Mouse (Mus musculus): ENCODE results near the gene Mttp. TPM values are rescaled to one million over a fixed set of nuclear protein-coding genes. Genes with fewer than 3 reads are reported as not detected.
A peak's percentile ranks its signal among the peaks of the same experiment; 100 is the strongest.

Gene Mttp
- polyA plus RNA-seq, 1 experiment from 2014 or later, result 6.8 TPM

DNA sequence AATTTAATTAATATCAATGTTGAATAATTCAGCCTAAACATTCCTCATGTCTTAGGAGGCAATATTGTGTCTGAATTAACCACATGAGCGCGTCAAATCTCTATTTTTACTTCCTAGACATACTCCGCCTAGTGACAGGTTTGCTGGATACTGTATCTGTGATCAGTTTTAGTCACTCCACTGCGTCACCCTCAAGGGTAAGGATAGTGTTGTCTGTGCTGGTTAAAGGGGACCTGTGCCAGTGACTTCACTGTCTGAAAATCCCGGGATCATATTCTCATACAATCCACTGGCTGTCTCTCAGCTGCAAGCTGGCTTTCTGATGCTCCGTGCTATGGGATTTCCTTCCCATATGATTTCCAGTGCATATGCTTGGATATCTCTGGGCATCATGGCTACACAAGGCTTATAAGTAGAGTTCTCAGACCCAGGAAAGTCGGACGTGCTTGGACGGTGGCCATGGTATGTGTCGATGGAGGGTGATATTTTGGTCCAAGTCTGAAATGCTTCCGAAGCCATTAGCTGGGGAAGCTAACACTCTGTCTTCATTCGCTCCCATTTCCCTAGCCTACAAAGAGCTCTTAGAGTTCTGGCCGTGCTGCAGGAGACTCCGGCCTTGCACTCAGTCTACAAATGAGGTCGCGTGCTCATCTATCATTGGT, 25.2 kb downstream of the Mttp start:
- ATAC-seq (ENCODE audit: insufficient read depth) (no peak), DNase-seq (peak; percentile 45)
- Histone ChIP-seq H3K27ac (ENCODE audit: low read depth) (no peak overlapping the region; the same call in 1 of the 2 replicates), H3K4me3 (ENCODE audit: low read depth, low read length) (no peak overlapping the region), H3K36me3 (ENCODE audit: insufficient read depth) (no peaks in the 10 kb centered on the region), H3K9ac (no peak overlapping the region), H3K9me3 (ENCODE audit: low read depth, low read length) (no peaks in the 10 kb centered on the region), H3K27me3 (ENCODE audit: insufficient read depth, low read length) (no peaks in the 10 kb centered on the region), H3K4me2 (no peak overlapping the region), H3K4me1 (ENCODE audit: insufficient read depth) (no peaks in the 10 kb centered on the region)
- WGBS, result 78% methylated on average over 16 of the region's 16 CpGs
- no peak for TF ChIP-seq CTCF (IDR thresholded peaks at IDR 0.05; ENCODE audit: low read depth)

GRCm38 (mm10) chr3:138118831-138119230, 25.9 kb downstream of the Mttp start:
- no peak for TF ChIP-seq CTCF (IDR thresholded peaks at IDR 0.05; ENCODE audit: low read depth)
- H3K27ac ChIP-seq (ENCODE audit: low read depth), result no peak overlapping the region

GRCm38 (mm10) chr3:138118392-138118791, 26.4 kb downstream of the Mttp start:
- no peaks in the 10 kb centered on the region for H3K36me3 ChIP-seq (ENCODE audit: insufficient read depth)
- no peak for TF ChIP-seq CTCF (IDR thresholded peaks at IDR 0.05; ENCODE audit: low read depth)
- no peaks in the 10 kb centered on the region for H3K27me3 ChIP-seq (ENCODE audit: insufficient read depth, low read length)
- H3K9me3 ChIP-seq (ENCODE audit: low read depth, low read length), result no peaks in the 10 kb centered on the region
- ATAC-seq (ENCODE audit: insufficient read depth) (no peak), DNase-seq (no peak)
- H3K4me2 ChIP-seq, result no peak overlapping the region
- no peak overlapping the region for H3K4me3 ChIP-seq (ENCODE audit: low read depth, low read length)
- WGBS, result 61% methylated on average over 6 of the region's 6 CpGs
- H3K27ac ChIP-seq (ENCODE audit: low read depth), result no peak overlapping the region
- H3K4me1 ChIP-seq (ENCODE audit: insufficient read depth), result no peaks in the 10 kb centered on the region
- no peak overlapping the region for H3K9ac ChIP-seq

More at GRCm38 (mm10) chr3:138118831-138119230, 25.9 kb downstream of the Mttp start:
- Histone ChIP-seq H3K4me3 (ENCODE audit: low read depth, low read length) (no peak overlapping the region), H3K36me3 (ENCODE audit: insufficient read depth) (no peaks in the 10 kb centered on the region), H3K4me2 (no peak overlapping the region), H3K27me3 (ENCODE audit: insufficient read depth, low read length) (no peaks in the 10 kb centered on the region), H3K9ac (no peak overlapping the region), H3K4me1 (ENCODE audit: insufficient read depth) (no peaks in the 10 kb centered on the region), H3K9me3 (ENCODE audit: low read depth, low read length) (no peaks in the 10 kb centered on the region)
- DNase-seq, result no peak
- peak; percentile 65; the same call in 1 of the 2 replicates for ATAC-seq (ENCODE audit: insufficient read depth)
- WGBS, result 62% methylated on average over 14 of the region's 14 CpGs

GRCm38 (mm10) chr3:138116871-138117270, 27.9 kb downstream of the Mttp start:
- Histone ChIP-seq H3K4me3 (ENCODE audit: low read depth, low read length) (no peak overlapping the region), H3K9ac (no peak overlapping the region), H3K4me2 (no peak overlapping the region), H3K36me3 (ENCODE audit: insufficient read depth) (no peaks in the 10 kb centered on the region), H3K4me1 (ENCODE audit: insufficient read depth) (no peaks in the 10 kb centered on the region), H3K27ac (ENCODE audit: low read depth) (no peak overlapping the region), H3K9me3 (ENCODE audit: low read depth, low read length) (no peaks in the 10 kb centered on the region), H3K27me3 (ENCODE audit: insufficient read depth, low read length) (no peaks in the 10 kb centered on the region)
- DNase-seq (no peak), ATAC-seq (ENCODE audit: insufficient read depth) (no peak)
- no peak for TF ChIP-seq CTCF (IDR thresholded peaks at IDR 0.05; ENCODE audit: low read depth)
- 83% methylated on average over 4 of the region's 4 CpGs for WGBS

DNA sequence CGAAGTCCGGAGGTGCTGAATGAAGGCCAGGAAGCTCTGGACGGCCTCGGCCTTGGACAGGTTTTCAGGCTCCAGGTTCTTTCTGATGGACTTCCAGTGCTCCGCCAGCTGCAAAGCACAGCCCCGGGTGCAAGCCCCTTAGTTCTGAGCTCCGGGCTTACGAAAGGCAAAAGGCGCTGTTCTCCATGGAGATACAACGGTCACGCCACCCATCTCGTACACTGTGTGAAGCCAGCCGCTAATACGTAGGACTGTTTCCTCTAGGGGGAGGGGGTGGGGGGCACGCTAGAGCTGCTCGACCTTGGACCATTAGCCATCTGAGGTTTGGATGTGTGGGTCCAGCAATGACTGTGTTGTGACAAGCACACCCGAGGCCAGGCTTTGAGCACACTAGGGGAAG, 30.7 kb downstream of the Mttp start:
- Histone ChIP-seq H3K4me3 (ENCODE audit: low read depth, low read length) (no peak overlapping the region), H3K4me1 (ENCODE audit: insufficient read depth) (no peaks in the 10 kb centered on the region), H3K27ac (ENCODE audit: low read depth) (no peak overlapping the region), H3K4me2 (no peak overlapping the region), H3K9ac (no peak overlapping the region), H3K27me3 (ENCODE audit: insufficient read depth, low read length) (no peaks in the 10 kb centered on the region), H3K36me3 (ENCODE audit: insufficient read depth) (no peaks in the 10 kb centered on the region), H3K9me3 (ENCODE audit: low read depth, low read length) (no peaks in the 10 kb centered on the region)
- no peak for ATAC-seq (ENCODE audit: insufficient read depth)
- no peak for DNase-seq
- 76% methylated on average over 17 of the region's 17 CpGs for WGBS
- no peak for TF ChIP-seq CTCF (IDR thresholded peaks at IDR 0.05; ENCODE audit: low read depth)

GRCm38 (mm10) chr3:138110910-138111782, 33.6 kb downstream of the Mttp start:
- no peak overlapping the region for H3K9ac ChIP-seq
- no peak for TF ChIP-seq CTCF (IDR thresholded peaks at IDR 0.05; ENCODE audit: low read depth)
- 86% methylated on average over 19 of the region's 19 CpGs for WGBS
- no peak overlapping the region for H3K27ac ChIP-seq (ENCODE audit: low read depth)
- no peak overlapping the region for H3K4me2 ChIP-seq
- no peaks in the 10 kb centered on the region for H3K36me3 ChIP-seq (ENCODE audit: insufficient read depth)
- no peaks in the 10 kb centered on the region for H3K27me3 ChIP-seq (ENCODE audit: insufficient read depth, low read length)
- DNase-seq, result no peak
- ATAC-seq (ENCODE audit: insufficient read depth), result no peak; the same call in 1 of the 2 replicates
- no peak overlapping the region for H3K4me3 ChIP-seq (ENCODE audit: low read depth, low read length)
- H3K4me1 ChIP-seq (ENCODE audit: insufficient read depth), result no peaks in the 10 kb centered on the region
- H3K9me3 ChIP-seq (ENCODE audit: low read depth, low read length), result no peaks in the 10 kb centered on the region

DNA sequence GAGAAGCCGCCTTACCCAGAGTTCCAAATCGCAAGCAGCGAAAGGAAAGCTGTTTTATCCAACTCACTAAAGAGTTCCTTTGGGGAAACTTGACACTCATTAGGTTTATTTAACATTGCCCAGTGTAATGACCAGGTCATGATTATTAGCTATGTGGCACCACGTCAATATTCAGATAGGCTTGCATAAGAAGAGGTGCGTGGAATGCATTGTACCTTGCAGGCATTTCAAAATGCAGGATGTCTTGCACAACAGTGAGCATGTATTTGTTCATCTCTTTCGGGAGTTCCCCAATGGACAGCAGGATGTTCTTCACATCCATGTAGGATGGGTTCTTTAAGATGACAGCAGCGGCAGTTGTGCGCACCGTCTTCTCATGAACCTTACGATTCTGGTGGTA, 37.9 kb downstream of the Mttp start:
- 92% methylated on average over 10 of the region's 10 CpGs for WGBS

More for the DNA sequence above, 37.9 kb downstream of the Mttp start:
- Histone ChIP-seq H3K4me2 (no peak overlapping the region), H3K36me3 (ENCODE audit: insufficient read depth) (no peaks in the 10 kb centered on the region), H3K9ac (no peak overlapping the region), H3K4me1 (ENCODE audit: insufficient read depth) (no peaks in the 10 kb centered on the region), H3K27me3 (ENCODE audit: insufficient read depth, low read length) (no peaks in the 10 kb centered on the region), H3K9me3 (ENCODE audit: low read depth, low read length) (no peaks in the 10 kb centered on the region), H3K27ac (ENCODE audit: low read depth) (no peak overlapping the region), H3K4me3 (ENCODE audit: low read depth, low read length) (no peak overlapping the region)
- ATAC-seq (ENCODE audit: insufficient read depth), result no peak
- TF ChIP-seq CTCF (IDR thresholded peaks at IDR 0.05; ENCODE audit: low read depth), result no peak
- DNase-seq, result no peak
